Mouse (Mus musculus) hindbrain, embryonic 13.5 days (tissue): ENCODE data around the gene Bmp7. TPM values are rescaled to one million over a fixed set of nuclear protein-coding genes. Genes with fewer than 3 reads are reported as not detected.

ENCODE experiments used
- ATAC-seq: fragments of 200-750 bp; cut with Nextera tagmentation; 2 replicates; pipeline ENCODE4 v1.8.0; 2017; ENCODE audit warnings: moderate TSS enrichment; ENCODE audit not compliant: low FRiP score
- H3K27ac ChIP-seq: fragments of 300-500 bp; sonication (generic); 2 replicates; pipeline ENCODE4 v1.5.1; 2015; ENCODE audit warnings: inconsistent platforms, mild to moderate bottlenecking, moderate library complexity
- H3K27me3 ChIP-seq: fragments of 300-500 bp; sonication (generic); 2 replicates; pipeline ENCODE4 v1.6.1; 2015; ENCODE audit warnings: mild to moderate bottlenecking, inconsistent platforms
- H3K36me3 ChIP-seq: fragments of 300-500 bp; sonication (generic); 2 replicates; pipeline ENCODE4 v1.6.1; 2015; ENCODE audit warnings: mild to moderate bottlenecking, inconsistent platforms
- H3K4me1 ChIP-seq: fragments of 300-500 bp; sonication (generic); replicated peaks from 2 replicates; pipeline ENCODE4 v1.6.1; 2015; ENCODE audit warnings: inconsistent platforms
- H3K4me2 ChIP-seq: fragments of 300-500 bp; sonication (generic); 2 replicates; pipeline ENCODE4 v1.6.1; 2015; ENCODE audit warnings: inconsistent platforms, mild to moderate bottlenecking, moderate library complexity
- H3K4me3 ChIP-seq: fragments of 300-500 bp; sonication (generic); 2 replicates; pipeline ENCODE4 v1.5.1; 2015; ENCODE audit warnings: mild to moderate bottlenecking, inconsistent platforms
- H3K9ac ChIP-seq: fragments of 300-500 bp; sonication (generic); 2 replicates; pipeline ENCODE4 v1.6.1; 2015; ENCODE audit warnings: mild to moderate bottlenecking, inconsistent platforms
- H3K9me3 ChIP-seq: fragments of 300-500 bp; sonication (generic); 2 replicates; pipeline ENCODE4 v1.6.1; 2016; ENCODE audit warnings: inconsistent platforms
- WGBS: fragments of 180-500 bp; shearing (Covaris S2); methylation state at CpG from one replicate; pipeline ENCODE4 v1.1.7; 2015; 5-methylcytosine and 5-hydroxymethylcytosine counted together
- polyA plus RNA-seq: library from polyadenylated mRNA; unstranded; fragments of >200 nt; fragmentation: Nextera tagmentation; extraction: Ambion mirVana; gene quantifications from 2 replicates; pipeline ENCODE4 v1.2.1, GENCODE M21; 2015

Bmp7 gene
- polyA plus RNA-seq, 1 experiment from 2014 or later = 12.4 TPM

- no peak for ATAC-seq
- Histone ChIP-seq H3K4me3 (no peak overlapping the region), H3K9me3 (no peaks in the 10 kb centered on the region), H3K36me3 (no peaks in the 10 kb centered on the region), H3K27me3 (peaks cover 40% of the 10 kb centered on the region), H3K4me1 (peaks cover 7% of the 10 kb centered on the region; the same call in 1 of the 2 replicates), H3K27ac (no peak overlapping the region), H3K9ac (no peak overlapping the region), H3K4me2 (no peak overlapping the region)
- 81% methylated on average over 5 of the region's 5 CpGs for WGBS
These were observed 12.5 kb downstream of the Bmp7 start for GRCm38 (mm10) chr2:172927643-172928042.

DNA sequence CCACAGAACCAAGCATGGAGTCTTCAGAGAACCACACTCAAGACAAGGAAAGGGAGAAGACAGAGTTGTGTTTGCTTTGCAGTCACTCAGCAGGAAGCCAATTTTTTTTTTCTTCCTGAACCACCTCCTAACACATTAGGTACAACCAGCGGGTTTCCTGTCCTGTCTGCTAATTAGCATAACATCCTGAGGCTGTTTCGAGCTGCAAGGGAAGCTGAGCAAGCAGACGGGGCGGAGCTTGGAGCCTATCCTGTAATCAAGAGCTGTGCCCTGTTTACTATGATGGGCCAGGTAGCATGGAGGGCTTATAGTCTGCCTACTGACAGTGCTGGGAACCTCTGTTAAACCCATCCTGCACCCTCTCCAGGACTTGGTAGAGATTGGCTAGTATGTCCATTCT is 13.8 kb downstream of the Bmp7 start:
- H3K4me1 ChIP-seq = peaks cover 1% of the 10 kb centered on the region; the same call in 1 of the 2 replicates
- peaks cover 29% of the 10 kb centered on the region for H3K27me3 ChIP-seq
- 76% methylated on average over 4 of the region's 4 CpGs for WGBS
- no peaks in the 10 kb centered on the region for H3K36me3 ChIP-seq
- H3K9me3 ChIP-seq = no peaks in the 10 kb centered on the region
- no peak overlapping the region for H3K4me3 ChIP-seq
- no peak overlapping the region for H3K4me2 ChIP-seq
- no peak overlapping the region for H3K9ac ChIP-seq
- no peak overlapping the region for H3K27ac ChIP-seq
- ATAC-seq = no peak

GRCm38 (mm10) chr2:172924961-172925360 is 15.2 kb downstream of the Bmp7 start:
- 56% methylated on average over 6 of the region's 6 CpGs for WGBS
- Histone ChIP-seq H3K9me3 (no peaks in the 10 kb centered on the region), H3K36me3 (no peaks in the 10 kb centered on the region), H3K4me2 (no peak overlapping the region), H3K27ac (no peak overlapping the region), H3K4me1 (no peaks in the 10 kb centered on the region; the same call in 1 of the 2 replicates), H3K4me3 (no peak overlapping the region), H3K27me3 (peaks cover 15% of the 10 kb centered on the region), H3K9ac (no peak overlapping the region)
- ATAC-seq = no peak

- Histone ChIP-seq H3K36me3 (no peaks in the 10 kb centered on the region), H3K9ac (no peak overlapping the region), H3K4me1 (no peaks in the 10 kb centered on the region), H3K9me3 (no peaks in the 10 kb centered on the region), H3K4me3 (no peak overlapping the region), H3K27ac (no peak overlapping the region), H3K27me3 (no peaks in the 10 kb centered on the region; the same call in 1 of the 2 replicates), H3K4me2 (no peak overlapping the region)
- 88% methylated on average over 7 of the region's 7 CpGs for WGBS
- no peak for ATAC-seq
These were observed 16.9 kb downstream of the Bmp7 start for GRCm38 (mm10) chr2:172923198-172923597.

GRCm38 (mm10) chr2:172922597-172922996 is 17.5 kb downstream of the Bmp7 start:
- no peaks in the 10 kb centered on the region for H3K4me1 ChIP-seq
- WGBS = 78% methylated on average over 5 of the region's 5 CpGs

DNA sequence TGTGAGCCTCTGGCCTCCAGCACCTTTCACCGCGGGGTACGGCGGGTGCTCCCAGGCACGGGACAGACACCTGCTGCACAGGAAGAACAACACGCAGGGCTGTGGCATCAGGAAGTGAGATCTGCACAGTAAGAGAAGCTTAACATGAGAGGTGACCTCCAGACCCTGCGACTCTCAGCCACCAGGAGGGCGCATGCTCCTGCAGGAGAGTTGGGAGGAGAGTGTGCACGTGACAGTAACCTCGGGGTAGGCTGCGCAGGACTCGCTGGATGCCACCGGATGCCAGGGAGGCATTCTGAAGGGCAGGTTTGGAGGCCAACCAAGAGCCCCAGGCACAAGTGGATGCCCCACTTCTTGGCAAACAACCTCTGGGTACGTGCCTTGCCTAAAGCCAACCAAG is 26.1 kb downstream of the Bmp7 start:
- H3K36me3 ChIP-seq = no peaks in the 10 kb centered on the region
- H3K4me2 ChIP-seq = no peak overlapping the region
- H3K27ac ChIP-seq = no peak overlapping the region
- H3K9me3 ChIP-seq = no peaks in the 10 kb centered on the region
- H3K4me1 ChIP-seq = peaks cover 19% of the 10 kb centered on the region
- ATAC-seq = no peak
- H3K27me3 ChIP-seq = peaks cover 11% of the 10 kb centered on the region
- 88% methylated on average over 14 of the region's 14 CpGs for WGBS
- H3K4me3 ChIP-seq = no peak overlapping the region
- no peak overlapping the region for H3K9ac ChIP-seq

More at GRCm38 (mm10) chr2:172922597-172922996, 17.5 kb downstream of the Bmp7 start:
- Histone ChIP-seq H3K36me3 (no peaks in the 10 kb centered on the region), H3K9me3 (no peaks in the 10 kb centered on the region), H3K4me2 (no peak overlapping the region), H3K4me3 (no peak overlapping the region), H3K9ac (no peak overlapping the region), H3K27ac (no peak overlapping the region), H3K27me3 (no peaks in the 10 kb centered on the region)
- no peak for ATAC-seq

DNA sequence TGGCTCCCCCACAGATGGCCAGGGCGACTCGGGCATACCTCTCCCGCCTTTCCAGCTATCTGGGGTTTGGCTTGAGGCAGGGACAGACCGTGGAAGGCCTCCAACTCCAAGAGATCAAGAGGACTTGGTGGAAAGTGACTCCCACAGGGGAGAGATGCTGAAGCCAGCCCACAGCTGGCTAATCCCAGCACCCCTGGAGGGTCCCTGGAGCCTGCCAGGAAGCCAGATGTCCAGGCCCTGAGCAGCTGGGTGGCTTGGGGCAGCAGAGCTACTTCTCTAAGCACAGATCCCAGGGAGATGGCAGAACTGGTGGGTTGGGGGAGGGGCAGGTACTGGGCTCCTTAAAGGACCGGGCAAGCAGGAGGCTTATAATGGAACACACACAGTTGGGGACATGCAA is 28.4 kb downstream of the Bmp7 start:
- Histone ChIP-seq H3K27ac (no peak overlapping the region), H3K4me2 (no peak overlapping the region), H3K4me3 (no peak overlapping the region), H3K27me3 (peaks cover 11% of the 10 kb centered on the region), H3K9me3 (no peaks in the 10 kb centered on the region), H3K4me1 (peaks cover 23% of the 10 kb centered on the region), H3K9ac (no peak overlapping the region), H3K36me3 (no peaks in the 10 kb centered on the region)
- no peak for ATAC-seq
- 41% methylated on average over 5 of the region's 5 CpGs for WGBS

DNA sequence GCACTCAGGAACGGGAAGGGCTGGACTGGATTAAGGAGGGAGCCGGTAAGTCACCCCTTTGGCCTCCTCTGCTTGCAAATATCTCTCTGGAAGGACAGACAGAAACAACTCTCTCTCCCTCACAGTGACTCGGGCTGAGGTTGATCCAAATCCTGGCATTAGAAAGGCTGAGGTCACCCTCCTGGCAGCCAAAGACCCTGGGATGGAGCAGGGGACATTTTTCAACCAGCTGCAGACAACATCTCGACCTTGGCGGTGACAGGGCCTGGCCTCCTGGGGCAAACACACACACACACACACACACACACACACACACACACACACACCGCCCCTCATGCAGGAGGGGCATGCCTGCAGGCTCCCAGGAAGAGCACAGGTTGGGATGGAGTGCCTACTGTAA is 29.0 kb downstream of the Bmp7 start:
- ATAC-seq = no peak
- 64% methylated on average over 6 of the region's 6 CpGs for WGBS
- H3K36me3 ChIP-seq = no peaks in the 10 kb centered on the region
- H3K9ac ChIP-seq = no peak overlapping the region
- peaks cover 11% of the 10 kb centered on the region for H3K27me3 ChIP-seq
- H3K9me3 ChIP-seq = no peaks in the 10 kb centered on the region
- H3K4me1 ChIP-seq = peaks cover 23% of the 10 kb centered on the region
- H3K27ac ChIP-seq = no peak overlapping the region
- H3K4me2 ChIP-seq = no peak overlapping the region
- H3K4me3 ChIP-seq = no peak overlapping the region

DNA sequence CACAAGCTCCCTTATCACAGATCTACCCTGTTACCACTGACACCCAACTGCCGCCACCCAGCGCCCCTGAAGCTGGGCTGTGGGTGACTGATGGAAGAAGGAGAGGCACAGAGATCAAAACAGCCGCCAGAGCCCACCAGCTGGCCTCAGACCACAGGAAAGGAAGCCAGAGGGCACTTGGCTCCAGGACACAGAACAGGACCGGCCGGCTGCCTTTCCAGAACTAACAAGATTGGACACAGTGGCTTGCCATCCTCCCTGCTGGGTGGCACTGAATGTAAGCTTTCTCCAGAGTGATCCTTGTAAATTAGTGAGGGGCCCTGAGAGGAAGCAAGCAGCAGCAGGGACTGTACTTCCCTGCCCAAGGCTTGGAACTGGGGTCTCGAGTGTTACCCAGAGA is 30.7 kb downstream of the Bmp7 start:
- H3K4me1 ChIP-seq = peaks cover 23% of the 10 kb centered on the region
- no peaks in the 10 kb centered on the region for H3K36me3 ChIP-seq
- H3K4me3 ChIP-seq = no peak overlapping the region
- ATAC-seq = no peak
- H3K4me2 ChIP-seq = no peak overlapping the region
- H3K9ac ChIP-seq = peak overlapping the region; percentile 24; the same call in 1 of the 2 replicates
- peaks cover 11% of the 10 kb centered on the region for H3K27me3 ChIP-seq
- 47% methylated on average over 6 of the region's 6 CpGs for WGBS
- no peaks in the 10 kb centered on the region for H3K9me3 ChIP-seq
- no peak overlapping the region for H3K27ac ChIP-seq

DNA sequence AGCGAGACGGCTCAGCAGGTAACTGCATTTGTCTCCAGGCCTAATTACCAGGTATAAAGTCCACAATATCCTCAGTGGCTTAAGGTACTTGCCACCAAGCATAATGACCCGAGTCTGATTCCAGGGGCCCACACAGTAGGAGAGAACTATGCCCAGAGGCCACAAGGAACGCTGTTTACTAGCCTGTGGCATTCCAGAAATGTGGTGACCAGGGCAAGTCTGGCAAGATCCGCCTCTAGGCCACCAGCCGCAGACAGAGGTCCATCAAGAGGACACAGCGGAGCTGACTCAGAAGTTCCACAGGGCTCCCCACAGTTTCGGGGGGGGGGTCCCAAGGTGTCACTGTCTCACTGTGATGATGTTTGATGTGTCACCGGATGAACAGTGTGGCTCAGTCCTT is 34.0 kb downstream of the Bmp7 start:
- Histone ChIP-seq H3K27me3 (peaks cover 11% of the 10 kb centered on the region), H3K9ac (no peak overlapping the region), H3K4me2 (no peak overlapping the region), H3K9me3 (no peaks in the 10 kb centered on the region), H3K36me3 (no peaks in the 10 kb centered on the region), H3K4me1 (peaks cover 14% of the 10 kb centered on the region), H3K27ac (no peak overlapping the region), H3K4me3 (no peak overlapping the region)
- ATAC-seq = no peak
- 79% methylated on average over 9 of the region's 9 CpGs for WGBS

GRCm38 (mm10) chr2:172905057-172905456 is 35.1 kb downstream of the Bmp7 start:
- 94% methylated on average over 5 of the region's 5 CpGs for WGBS
- H3K4me3 ChIP-seq = no peak overlapping the region

GRCm38 (mm10) chr2:172904614-172905013 is 35.5 kb downstream of the Bmp7 start:
- no peaks in the 10 kb centered on the region for H3K9me3 ChIP-seq
- H3K4me3 ChIP-seq = no peak overlapping the region
- H3K9ac ChIP-seq = no peak overlapping the region
- 0 out of 2 replicates have a peak, but pooled peaks cover 1% of the 10 kb centered on the region for H3K27me3 ChIP-seq
- WGBS = 88% methylated on average over 6 of the region's 6 CpGs
- H3K4me1 ChIP-seq = peaks cover 9% of the 10 kb centered on the region
- no peaks in the 10 kb centered on the region for H3K36me3 ChIP-seq
- ATAC-seq = no peak
- H3K4me2 ChIP-seq = no peak overlapping the region
- H3K27ac ChIP-seq = no peak overlapping the region

More at GRCm38 (mm10) chr2:172905057-172905456, 35.1 kb downstream of the Bmp7 start:
- Histone ChIP-seq H3K36me3 (no peaks in the 10 kb centered on the region), H3K27ac (no peak overlapping the region), H3K4me1 (peaks cover 14% of the 10 kb centered on the region), H3K9me3 (no peaks in the 10 kb centered on the region), H3K9ac (no peak overlapping the region), H3K27me3 (0 out of 2 replicates have a peak, but pooled peaks cover 5% of the 10 kb centered on the region), H3K4me2 (no peak overlapping the region)
- no peak for ATAC-seq

DNA sequence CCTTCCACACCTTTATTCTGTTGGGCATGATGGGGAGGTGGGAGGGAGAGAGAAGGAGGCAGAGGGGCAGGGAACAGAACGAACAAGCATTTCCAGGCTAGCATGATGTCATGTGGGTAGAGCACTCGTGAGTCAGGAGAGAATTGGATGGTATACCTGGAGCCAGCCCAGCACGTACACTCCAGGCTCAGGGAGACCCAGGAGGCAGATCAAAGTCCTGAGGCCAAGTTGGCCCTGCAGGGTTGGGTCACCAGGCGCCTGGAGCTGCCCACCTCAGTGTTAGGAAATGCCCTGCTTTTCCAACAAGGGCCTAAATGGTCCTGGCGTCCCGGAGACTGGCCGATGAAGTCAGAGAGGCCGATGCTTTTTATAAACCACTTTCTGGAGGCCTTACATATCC is 36.6 kb downstream of the Bmp7 start:
- ATAC-seq = no peak
- H3K4me1 ChIP-seq = peaks cover 4% of the 10 kb centered on the region; the same call in 1 of the 2 replicates
- 83% methylated on average over 8 of the region's 8 CpGs for WGBS
- H3K9ac ChIP-seq = no peak overlapping the region
- H3K4me2 ChIP-seq = no peak overlapping the region
- H3K27ac ChIP-seq = no peak overlapping the region
- no peaks in the 10 kb centered on the region for H3K27me3 ChIP-seq
- H3K4me3 ChIP-seq = no peak overlapping the region
- H3K36me3 ChIP-seq = no peaks in the 10 kb centered on the region
- 0 out of 2 replicates have a peak, but pooled peaks cover under 1% of the 10 kb centered on the region for H3K9me3 ChIP-seq
